Mouse (Mus musculus) MEL (cell line): ENCODE measurements around the gene Arpc1b. TPM values are rescaled to one million over a fixed set of nuclear protein-coding genes. Genes with fewer than 3 reads are reported as not detected.
"Not testable (repeated sequence)": the region's sequence is repeated elsewhere in the genome, so short reads cannot be mapped to it uniquely, and the experiment has no call there.

Experiments used
- DNase-seq: peaks from one replicate; pipeline ENCODE4 v3.0.0; 2011; ENCODE audit warnings: low read depth, low spot score
- H3K27ac ChIP-seq: 2 replicates; pipeline ENCODE4 v1.5.1; 2012; ENCODE audit warnings: low read depth, mild to moderate bottlenecking, control low read depth, low read length, moderate library complexity; ENCODE audit not compliant: control insufficient read depth
- H3K27me3 ChIP-seq, 2 experiments: fragments of 150-350 bp in 1 of 2; sonication (generic) in 1 of 2; 2 replicates each; pipeline ENCODE4 v1.6.1; 2012; ENCODE audit warnings: low read length in 2 of 2, mild to moderate bottlenecking in 2 of 2, improper control_type of control experiment in 1 of 2, moderate library complexity in 1 of 2; ENCODE audit not compliant: insufficient read depth in 2 of 2, control insufficient read depth in 1 of 2
- H3K36me3 ChIP-seq, 2 experiments: 2 replicates each; pipeline ENCODE4 v1.6.1; 2012 to 2014; ENCODE audit warnings: low read length in 2 of 2, improper control_type of control experiment in 1 of 2, inconsistent platforms in 1 of 2, mild to moderate bottlenecking in 1 of 2; ENCODE audit not compliant: insufficient read depth in 2 of 2, control insufficient read depth in 1 of 2
- H3K4me1 ChIP-seq, 2 experiments: fragments of 150-350 bp in 1 of 2; sonication (generic) in 1 of 2; 2 replicates each; pipeline ENCODE4 v1.6.1; 2012; ENCODE audit warnings: low read length in 2 of 2, improper control_type of control experiment in 1 of 2, mild to moderate bottlenecking in 1 of 2; ENCODE audit not compliant: insufficient read depth in 2 of 2, control insufficient read depth in 1 of 2
- H3K4me3 ChIP-seq, 2 experiments: fragments of 150-350 bp in 1 of 2; sonication (generic) in 1 of 2; 2 replicates each; pipeline ENCODE4 v1.5.1; 2012; ENCODE audit warnings: low read depth in 2 of 2, low read length in 2 of 2, mild to moderate bottlenecking in 2 of 2, moderate library complexity in 2 of 2, control low read depth in 1 of 2, improper control_type of control experiment in 1 of 2; ENCODE audit not compliant: control insufficient read depth in 1 of 2, insufficient read depth in 1 of 2
- H3K79me2 ChIP-seq: 2 replicates; pipeline ENCODE4 v1.6.1; 2012; ENCODE audit warnings: mild to moderate bottlenecking, low read length, moderate library complexity; ENCODE audit not compliant: control insufficient read depth, poor library complexity, insufficient read depth
- H3K9ac ChIP-seq: 2 replicates; pipeline ENCODE4 v1.6.1; 2012; ENCODE audit warnings: low read depth, mild to moderate bottlenecking, control low read depth, low read length, moderate library complexity; ENCODE audit not compliant: control insufficient read depth, poor library complexity, severe bottlenecking
- H3K9me3 ChIP-seq: fragments of 150-350 bp; sonication (generic); replicated peaks from 2 replicates; pipeline ENCODE4 v1.6.1; 2012; ENCODE audit warnings: mild to moderate bottlenecking, low read length, improper control_type of control experiment, moderate library complexity; ENCODE audit not compliant: insufficient read depth
- ETS1 ChIP-seq: IDR thresholded peaks from 2 replicates; pipeline ENCODE4 v1.6.1; 2012; ENCODE audit warnings: low read depth, mild to moderate bottlenecking, inconsistent platforms, low read length, improper control_type of control experiment, moderate library complexity
- JUND ChIP-seq: IDR thresholded peaks from 2 replicates; pipeline ENCODE4 v1.6.1; 2011; ENCODE audit warnings: low read depth, mild to moderate bottlenecking, improper control_type of control experiment, low read length
- KAT2A ChIP-seq: conservative IDR thresholded peaks from 2 replicates; pipeline ENCODE4 v1.6.1; 2012; ENCODE audit warnings: low read depth, low read length, improper control_type of control experiment, inconsistent platforms
- MAZ ChIP-seq: IDR thresholded peaks from 2 replicates; pipeline ENCODE4 v1.6.1; 2012; ENCODE audit warnings: low read depth, mild to moderate bottlenecking, inconsistent platforms, low read length, improper control_type of control experiment
- MEF2A ChIP-seq: IDR thresholded peaks from 2 replicates; pipeline ENCODE4 v1.6.1; 2014; ENCODE audit warnings: low read depth, mild to moderate bottlenecking, inconsistent platforms, low read length, improper control_type of control experiment; ENCODE audit not compliant: poor library complexity, insufficient replicate concordance, severe bottlenecking; ENCODE audit errors: extremely low read depth
- MXI1 ChIP-seq: IDR thresholded peaks from 2 replicates; pipeline ENCODE4 v1.6.1; 2011; ENCODE audit warnings: mild to moderate bottlenecking, low read depth, low read length, improper control_type of control experiment
- MYB ChIP-seq: IDR thresholded peaks from 2 replicates; pipeline ENCODE4 v1.6.1; 2011; ENCODE audit warnings: mild to moderate bottlenecking, low read depth, low read length, improper control_type of control experiment
- NRF1 ChIP-seq: IDR thresholded peaks from 2 replicates; pipeline ENCODE4 v1.6.1; 2014; ENCODE audit warnings: low read depth, mild to moderate bottlenecking, inconsistent platforms, low read length, improper control_type of control experiment, moderate library complexity; ENCODE audit not compliant: poor library complexity, insufficient read depth, severe bottlenecking
- POLR2A ChIP-seq, 2 experiments: IDR thresholded peaks; 2 replicates each; pipeline ENCODE4 v1.6.1; 2011 to 2012; ENCODE audit warnings: low read length in 2 of 2, mild to moderate bottlenecking in 2 of 2, control low read depth in 1 of 2, improper control_type of control experiment in 1 of 2, low read depth in 1 of 2, moderate library complexity in 1 of 2; ENCODE audit not compliant: control insufficient read depth in 1 of 2, insufficient read depth in 1 of 2, poor library complexity in 1 of 2
- POLR2AphosphoS2 ChIP-seq: IDR thresholded peaks from 2 replicates; pipeline ENCODE4 v1.6.1; 2011; ENCODE audit warnings: low read length, improper control_type of control experiment
- RCOR1 ChIP-seq: IDR thresholded peaks from 2 replicates; pipeline ENCODE4 v1.6.1; 2012; ENCODE audit warnings: low read depth, mild to moderate bottlenecking, inconsistent platforms, low read length, improper control_type of control experiment
- SMC3 ChIP-seq: IDR thresholded peaks from 2 replicates; pipeline ENCODE4 v1.6.1; 2011; ENCODE audit warnings: low read depth, low read length, improper control_type of control experiment
- TAL1 ChIP-seq: IDR thresholded peaks from 2 replicates; pipeline ENCODE4 v1.6.1; 2012; ENCODE audit warnings: mild to moderate bottlenecking, inconsistent platforms, low read length, moderate library complexity, mixed read lengths
- UBTF ChIP-seq: IDR thresholded peaks from 2 replicates; pipeline ENCODE4 v1.6.1; 2012; ENCODE audit warnings: low read depth, mild to moderate bottlenecking, inconsistent platforms, low read length, improper control_type of control experiment, moderate library complexity, borderline replicate concordance; ENCODE audit not compliant: insufficient read depth
- ZMIZ1 ChIP-seq: IDR thresholded peaks from 2 replicates; pipeline ENCODE4 v1.6.1; 2012; ENCODE audit warnings: low read depth, mild to moderate bottlenecking, inconsistent platforms, low read length, improper control_type of control experiment, moderate library complexity
- polyA plus RNA-seq, 2 experiments: library from polyadenylated mRNA; stranded (reverse) in 1 of 2; unstranded in 1 of 2; fragments of >175 nt in 1 of 2; fragments of >200 nt in 1 of 2; gene quantifications; 2 replicates each; pipeline versions ENCODE4 v1.2.1 to v1.2.4; 2012; ENCODE audit warnings: low replicate concordance in 2 of 2, low read depth in 1 of 2; ENCODE audit not compliant: insufficient read length in 2 of 2, insufficient read depth in 1 of 2, missing spikeins in 1 of 2
- total RNA-seq: library from RNA; depleted of rRNA; stranded (reverse); fragments of 300-350 nt; gene quantifications from 2 replicates; pipeline ENCODE4 v1.2.3, GENCODE M21; 2012

The Arpc1b gene
- total and polyA plus RNA-seq, 3 experiments, result 143 to 708 (median 432) TPM

DNA sequence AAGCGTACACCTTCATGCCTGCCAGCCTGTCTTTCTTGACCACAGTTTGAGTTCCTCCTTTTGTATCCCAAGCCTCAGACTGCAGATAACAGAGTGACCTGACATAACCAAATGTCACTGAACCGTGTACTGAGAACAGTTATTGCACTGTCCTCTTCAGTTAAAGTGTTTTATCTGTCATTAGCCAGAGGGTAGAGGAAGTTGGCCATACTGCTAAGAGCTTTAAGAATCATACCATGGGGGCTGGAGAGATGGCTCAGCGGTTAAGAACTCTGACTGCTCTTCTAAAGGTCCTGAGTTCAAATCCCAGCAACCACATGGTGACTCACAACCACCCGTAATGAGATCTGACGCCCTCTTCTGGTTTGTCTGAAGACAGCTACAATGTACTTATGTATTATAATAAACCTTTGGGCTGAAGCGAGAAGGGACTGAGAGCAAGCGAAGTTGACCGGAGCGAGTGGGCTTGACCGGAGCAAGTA, 15.6 kb upstream of the Arpc1b start (continued):
- TF ChIP-seq ZMIZ1, result no peak
- TF ChIP-seq TAL1, result peak; percentile 86

DNA sequence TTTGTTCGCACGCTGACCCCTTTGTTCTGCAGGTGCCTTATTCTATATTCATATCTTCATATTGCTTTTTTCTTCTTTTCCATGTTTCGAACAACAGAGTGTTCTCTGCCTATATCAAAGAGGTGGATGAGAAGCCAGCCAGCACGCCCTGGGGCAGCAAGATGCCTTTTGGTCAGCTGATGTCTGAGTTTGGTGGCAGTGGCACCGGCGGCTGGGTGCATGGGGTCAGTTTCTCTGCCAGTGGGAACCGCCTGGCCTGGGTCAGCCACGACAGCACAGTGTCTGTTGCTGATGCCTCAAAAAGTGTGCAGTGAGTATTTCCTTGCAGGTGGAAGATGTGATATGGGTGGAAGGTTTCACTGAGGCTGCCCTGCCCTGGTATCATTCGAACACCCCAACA, 13.1 kb upstream of the Arpc1b start:
- no peak overlapping the region for H3K27ac ChIP-seq
- no peak overlapping the region for H3K4me3 ChIP-seq
- H3K36me3 ChIP-seq, result peaks cover 28 to 31% of the 10 kb centered on the region in 2 experiments
- no peaks in the 10 kb centered on the region for H3K9me3 ChIP-seq
- no peaks in the 10 kb centered on the region for H3K79me2 ChIP-seq
- no peak overlapping the region for H3K9ac ChIP-seq
- peaks cover 13 to 35% of the 10 kb centered on the region in 2 experiments for H3K4me1 ChIP-seq
- no peak for TF ChIP-seq MYB
- no peak for TF ChIP-seq MXI1
- no peak for TF ChIP-seq TAL1
- TF ChIP-seq NRF1, result no peak
- no peak for TF ChIP-seq ZMIZ1
- TF ChIP-seq RCOR1, result no peak
- no peak for TF ChIP-seq POLR2A (IDR thresholded peaks at IDR 0.05; ENCODE audit: control insufficient read depth in 1 of 2, insufficient read depth in 1 of 2, low read depth in 1 of 2, low read length in 2 of 2, poor library complexity in 1 of 2)
- TF ChIP-seq UBTF, result no peak
- no peak for TF ChIP-seq MEF2A
- no peak for TF ChIP-seq POLR2AphosphoS2
- TF ChIP-seq JUND, result no peak
- no peak for TF ChIP-seq KAT2A
- no peak for TF ChIP-seq MAZ
- no peak for TF ChIP-seq ETS1
- no peak for TF ChIP-seq SMC3
- DNase-seq, result no peak
- no peaks in the 10 kb centered on the region for H3K27me3 ChIP-seq

DNA sequence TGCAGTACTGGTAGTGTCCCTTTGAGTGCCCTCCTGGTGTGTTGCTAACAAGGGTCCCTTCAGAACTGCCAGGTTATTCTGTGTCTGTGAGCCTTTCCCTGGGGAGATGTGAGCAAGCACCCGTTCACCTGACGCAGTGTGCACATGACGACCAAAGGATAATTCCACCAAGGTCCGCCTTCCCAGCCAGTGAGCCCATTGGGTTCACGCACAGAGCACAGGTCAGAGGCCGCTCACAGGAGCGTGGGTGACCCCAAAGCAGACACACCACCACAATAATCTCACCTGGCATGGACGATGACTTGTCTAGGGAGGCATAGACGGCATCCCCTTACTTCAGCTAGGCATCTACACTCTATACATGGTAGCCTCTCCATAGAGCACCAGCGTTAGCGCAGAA, 12.6 kb upstream of the Arpc1b start:
- not testable (repeated sequence) for H3K4me3 ChIP-seq, H3K27ac ChIP-seq, H3K79me2 ChIP-seq, H3K27me3 ChIP-seq, DNase-seq, H3K9me3 ChIP-seq, H3K9ac ChIP-seq
- Histone ChIP-seq H3K4me1 (peaks cover 11 to 31% of the 10 kb centered on the region in 2 experiments), H3K36me3 (peaks cover 25 to 29% of the 10 kb centered on the region in 2 experiments)
